Mouse (Mus musculus): ENCODE measurements around the gene Vamp9. TPM values are rescaled to one million over a fixed set of nuclear protein-coding genes. Genes with fewer than 3 reads are reported as not detected.

Vamp9 gene
- total and polyA plus RNA-seq, 3 experiments, result not detected

DNA sequence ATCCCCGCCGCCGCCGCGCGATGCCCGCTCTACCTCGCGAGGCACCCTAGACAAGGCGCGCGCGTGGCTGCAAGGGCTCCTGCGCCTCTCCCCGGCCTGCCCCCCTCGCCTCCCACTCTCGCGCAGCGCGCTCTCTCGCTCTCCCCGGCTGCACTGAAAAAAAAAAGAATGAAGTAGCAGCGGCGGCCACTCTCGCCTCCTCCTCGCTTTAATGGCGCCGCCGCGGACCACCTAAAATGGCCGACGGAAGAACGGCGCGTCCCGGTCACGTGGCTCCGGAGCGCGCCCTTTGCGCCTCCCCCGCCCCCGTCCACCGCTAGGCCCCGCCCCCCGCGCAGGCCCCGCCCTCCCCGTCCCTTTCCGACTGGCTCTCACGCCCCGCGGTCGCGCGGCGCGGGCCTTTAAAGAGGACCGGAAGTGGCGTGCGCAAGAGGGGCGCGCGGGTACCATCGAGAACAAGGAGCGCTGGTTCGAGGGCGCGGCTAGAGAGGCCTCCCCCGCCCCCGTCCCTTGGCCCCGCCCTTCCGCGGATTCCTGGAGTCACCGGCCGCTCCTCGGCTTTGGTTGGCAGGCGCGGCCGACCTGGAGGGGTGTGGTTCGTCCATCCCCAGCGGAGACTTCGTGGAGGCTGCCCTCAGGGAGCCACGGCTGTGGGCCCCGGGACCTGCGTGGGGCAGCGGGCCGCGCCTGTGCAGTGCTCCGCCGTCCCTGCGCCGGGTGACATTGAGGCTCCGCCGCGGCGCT lies 72.8 kb downstream of the Vamp9 start, which contains the start of the genes Hnrnpd and 4930524J08Rik (continued):
- no peak for TF ChIP-seq MYB (IDR thresholded peaks at IDR 0.05; ENCODE audit: low read depth, low read length)
- TF ChIP-seq MEF2A (IDR thresholded peaks at IDR 0.05; ENCODE audit: extremely low read depth, insufficient replicate concordance, low read depth, low read length, poor library complexity, severe bottlenecking), result no peak
- peak; percentile 95 for TF ChIP-seq MAZ (IDR thresholded peaks at IDR 0.05; ENCODE audit: low read depth, low read length)
- TF ChIP-seq GABPA (IDR thresholded peaks at IDR 0.05; ENCODE audit: low read depth, low read length), result no peak
- TF ChIP-seq E2F4 (IDR thresholded peaks at IDR 0.05; ENCODE audit: borderline replicate concordance, low read depth, low read length), result peak; percentile 54; the same call in 1 of the 2 replicates
- TF ChIP-seq HCFC1 (IDR thresholded peaks at IDR 0.05; ENCODE audit: low read depth, low read length), result peak; percentile 84
- TF ChIP-seq BHLHE40 (IDR thresholded peaks at IDR 0.05; ENCODE audit: borderline replicate concordance, low read depth, low read length), result peak; percentile 53; the same call in 1 of the 2 replicates
- peak; percentile 66 for TF ChIP-seq NRF1 (IDR thresholded peaks at IDR 0.05; ENCODE audit: insufficient read depth, low read depth, low read length, poor library complexity, severe bottlenecking)
- TF ChIP-seq JUND (IDR thresholded peaks at IDR 0.05; ENCODE audit: low read depth, low read length), result no peak
- TF ChIP-seq MAFK (IDR thresholded peaks at IDR 0.05; ENCODE audit: borderline replicate concordance, low read depth, low read length), result no peak
- TF ChIP-seq TAL1 (IDR thresholded peaks at IDR 0.05; ENCODE audit: low read length), result no peak
- peak; percentile 74; the same call in 1 of the 2 replicates for TF ChIP-seq MAX (IDR thresholded peaks at IDR 0.05; ENCODE audit: low read length)
- peak; percentile 71 for TF ChIP-seq NELFE (IDR thresholded peaks at IDR 0.05; ENCODE audit: low read depth, low read length)
- TF ChIP-seq POLR2AphosphoS5 (IDR thresholded peaks at IDR 0.05; ENCODE audit: borderline replicate concordance, low read depth, low read length), result no peak

DNA sequence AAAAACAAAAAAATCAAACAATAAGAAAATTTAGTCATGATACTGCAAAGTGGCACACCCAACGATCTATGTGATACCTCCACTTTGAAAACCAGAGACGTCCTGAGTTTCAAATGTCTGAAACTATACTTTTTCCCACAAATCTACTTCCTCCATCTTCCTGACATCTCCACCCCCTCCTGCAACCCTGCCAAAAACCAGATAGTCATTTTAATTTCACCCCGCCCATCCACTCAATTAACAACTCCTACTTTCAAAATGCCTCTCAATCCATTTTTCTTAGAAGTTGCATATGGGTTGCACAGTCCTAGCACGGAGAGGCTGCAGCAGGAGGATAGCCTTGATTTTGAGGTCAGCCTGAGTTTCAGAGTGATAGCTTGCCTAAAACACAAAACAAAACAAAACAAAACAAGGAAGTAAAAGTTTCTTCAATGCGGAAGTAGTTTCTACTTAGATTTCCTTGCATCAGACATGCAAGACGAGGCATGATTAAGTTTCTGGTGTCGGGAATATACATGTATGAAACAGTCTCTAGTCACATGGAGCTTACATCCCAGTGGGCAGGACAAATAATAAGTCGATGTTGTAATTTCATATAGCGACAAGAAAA lies 77.5 kb downstream of the Vamp9 start:
- H3K4me3 ChIP-seq (ENCODE audit: control insufficient read depth in 1 of 2, insufficient read depth in 1 of 2, low read depth in 2 of 2, low read length in 2 of 2), result peak overlapping the region; percentile 64 to 72
- peak overlapping the region; percentile 72 for H3K9ac ChIP-seq (ENCODE audit: control insufficient read depth, low read depth, low read length, poor library complexity, severe bottlenecking)
- H3K27me3 ChIP-seq (ENCODE audit: control insufficient read depth in 1 of 2, insufficient read depth in 2 of 2, low read length in 2 of 2), result no peaks in the 10 kb centered on the region
- peak; percentile 90 for DNase-seq (ENCODE audit: low read depth, low spot score)
- peaks cover 0 to 15% of the 10 kb centered on the region in 2 experiments; a peak in 2 of 4 replicates for H3K36me3 ChIP-seq (ENCODE audit: control insufficient read depth in 1 of 2, insufficient read depth in 2 of 2, low read length in 2 of 2)
- peak overlapping the region; percentile 98 for H3K27ac ChIP-seq (ENCODE audit: control insufficient read depth, low read depth, low read length)
- H3K4me1 ChIP-seq (ENCODE audit: control insufficient read depth in 1 of 2, insufficient read depth in 2 of 2, low read length in 2 of 2), result peaks cover 0 to 11% of the 10 kb centered on the region in 2 experiments; a peak in 2 of 4 replicates
- peaks cover 7% of the 10 kb centered on the region for H3K79me2 ChIP-seq (ENCODE audit: control insufficient read depth, insufficient read depth, low read length, poor library complexity)
- H3K9me3 ChIP-seq (replicated peaks; ENCODE audit: insufficient read depth, low read length), result no peaks in the 10 kb centered on the region
- TF ChIP-seq NELFE (IDR thresholded peaks at IDR 0.05; ENCODE audit: low read depth, low read length) (peak; percentile 34), RCOR1 (IDR thresholded peaks at IDR 0.05; ENCODE audit: low read depth, low read length) (peak; percentile 46), ELF1 (IDR thresholded peaks at IDR 0.05; ENCODE audit: low read depth, low read length) (peak; percentile 87), MXI1 (IDR thresholded peaks at IDR 0.05; ENCODE audit: low read depth, low read length) (peak; percentile 64), ETS1 (IDR thresholded peaks at IDR 0.05; ENCODE audit: low read depth, low read length) (peak; percentile 69; the same call in 1 of the 2 replicates), ZMIZ1 (IDR thresholded peaks at IDR 0.05; ENCODE audit: low read depth, low read length) (peak; percentile 40; the same call in 1 of the 2 replicates), HCFC1 (IDR thresholded peaks at IDR 0.05; ENCODE audit: low read depth, low read length) (peak; percentile 62; the same call in 1 of the 2 replicates), POLR2A (IDR thresholded peaks at IDR 0.05; ENCODE audit: control insufficient read depth in 1 of 2, insufficient read depth in 1 of 2, low read depth in 1 of 2, low read length in 2 of 2, poor library complexity in 1 of 2) (peak in 1 of 2 experiments; percentile 55; a peak in 2 of 4 replicates), GABPA (IDR thresholded peaks at IDR 0.05; ENCODE audit: low read depth, low read length) (no peak), NRF1 (IDR thresholded peaks at IDR 0.05; ENCODE audit: insufficient read depth, low read depth, low read length, poor library complexity, severe bottlenecking) (no peak), SMC3 (IDR thresholded peaks at IDR 0.05; ENCODE audit: low read depth, low read length) (no peak), RAD21 (IDR thresholded peaks at IDR 0.05; ENCODE audit: low read depth, low read length) (no peak), ZNF384 (IDR thresholded peaks at IDR 0.05; ENCODE audit: low read depth, low read length) (no peak), TBP (IDR thresholded peaks at IDR 0.05; ENCODE audit: low read depth, low read length) (peak; percentile 37; the same call in 1 of the 2 replicates), GATA1 (IDR thresholded peaks at IDR 0.05; ENCODE audit: low read depth, low read length) (peak; percentile 37; the same call in 1 of the 2 replicates), TAL1 (IDR thresholded peaks at IDR 0.05; ENCODE audit: low read length) (no peak), MAZ (IDR thresholded peaks at IDR 0.05; ENCODE audit: low read depth, low read length) (peak; percentile 72), EP300 (IDR thresholded peaks at IDR 0.05; ENCODE audit: low read depth in 1 of 2, low read length in 2 of 2) (peak; percentile 32 to 57; a peak in 3 of 4 replicates), MYC (IDR thresholded peaks at IDR 0.05; ENCODE audit: low read depth, low read length) (peak; percentile 67; the same call in 1 of the 2 replicates), MEF2A (IDR thresholded peaks at IDR 0.05; ENCODE audit: extremely low read depth, insufficient replicate concordance, low read depth, low read length, poor library complexity, severe bottlenecking) (no peak), USF2 (IDR thresholded peaks at IDR 0.05; ENCODE audit: borderline replicate concordance in 1 of 2, insufficient read depth in 1 of 2, low read depth in 1 of 2, low read length in 2 of 2) (no peak), SIN3A (IDR thresholded peaks at IDR 0.05; ENCODE audit: low read length) (peak; percentile 94), POLR2AphosphoS2 (IDR thresholded peaks at IDR 0.05; ENCODE audit: low read length) (peak; percentile 44; the same call in 1 of the 2 replicates)
